Mouse (Mus musculus): ENCODE measurements at regions not wholly inside any gene's neighbourhood (a gene's known extent, or its start where the extent isn't known, plus 50 kb on each side); places are given as distances from the start of the nearest gene placed in this dataset.
A peak's percentile ranks its signal among the peaks of the same experiment; 100 is the strongest.

GRCm38 (mm10) chr2:178710001-178710400 is 279.7 kb downstream of the Cdh26 start:
- no peak for DNase-seq (ENCODE audit: low spot score in 2 of 2)

DNA sequence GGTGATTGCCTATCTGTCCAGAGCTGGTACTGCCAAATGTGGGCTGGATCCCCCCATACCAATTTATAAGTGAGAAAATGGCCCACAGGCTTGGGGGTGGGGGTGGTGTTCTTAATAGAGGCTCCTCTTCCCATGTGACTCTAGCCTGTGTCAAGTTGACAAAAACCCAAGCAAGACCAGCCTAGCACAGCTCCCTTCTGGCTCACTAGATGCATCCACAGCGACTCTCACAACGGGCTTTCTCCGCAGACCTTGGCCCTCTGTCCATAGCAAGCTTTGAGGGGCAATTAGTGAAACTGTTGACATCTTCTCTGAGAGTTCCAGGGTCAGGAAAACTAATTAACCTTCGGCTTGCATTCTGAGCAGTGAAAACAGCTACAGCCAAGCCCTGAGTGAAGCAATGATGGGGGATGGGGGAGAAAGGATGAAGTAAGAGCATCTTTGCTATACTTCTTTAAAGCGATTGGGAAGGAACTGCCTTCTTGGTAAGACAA is 281.3 kb downstream of the Cdh26 start:
- DNase-seq (ENCODE audit: low spot score in 2 of 2) = no peak

DNA sequence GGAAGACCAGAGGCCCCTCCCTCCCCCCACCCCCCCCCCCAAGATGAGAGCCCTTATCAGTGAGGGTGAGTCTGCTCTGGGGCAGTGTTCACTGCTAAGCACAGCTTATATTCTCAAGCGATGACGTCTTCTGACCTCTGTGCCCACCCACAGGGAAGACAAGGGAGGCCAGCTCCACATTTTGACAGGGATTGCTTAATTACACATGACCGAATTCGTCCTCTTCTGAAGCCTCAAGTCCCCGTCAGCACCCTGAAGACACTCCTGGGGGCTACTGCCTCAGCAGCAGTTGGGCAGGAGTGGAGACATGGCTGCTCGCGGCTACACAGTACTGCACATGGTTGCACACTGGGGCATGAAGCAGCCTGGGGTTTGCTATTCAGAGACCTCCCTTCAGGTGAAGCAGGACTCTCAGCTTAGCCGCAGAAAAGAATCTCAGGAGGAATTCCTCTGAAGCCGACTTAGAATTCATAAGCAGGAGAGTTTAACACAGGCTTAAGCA is 282.1 kb downstream of the Cdh26 start:
- DNase-seq (ENCODE audit: low spot score in 2 of 2) = no peak

DNA sequence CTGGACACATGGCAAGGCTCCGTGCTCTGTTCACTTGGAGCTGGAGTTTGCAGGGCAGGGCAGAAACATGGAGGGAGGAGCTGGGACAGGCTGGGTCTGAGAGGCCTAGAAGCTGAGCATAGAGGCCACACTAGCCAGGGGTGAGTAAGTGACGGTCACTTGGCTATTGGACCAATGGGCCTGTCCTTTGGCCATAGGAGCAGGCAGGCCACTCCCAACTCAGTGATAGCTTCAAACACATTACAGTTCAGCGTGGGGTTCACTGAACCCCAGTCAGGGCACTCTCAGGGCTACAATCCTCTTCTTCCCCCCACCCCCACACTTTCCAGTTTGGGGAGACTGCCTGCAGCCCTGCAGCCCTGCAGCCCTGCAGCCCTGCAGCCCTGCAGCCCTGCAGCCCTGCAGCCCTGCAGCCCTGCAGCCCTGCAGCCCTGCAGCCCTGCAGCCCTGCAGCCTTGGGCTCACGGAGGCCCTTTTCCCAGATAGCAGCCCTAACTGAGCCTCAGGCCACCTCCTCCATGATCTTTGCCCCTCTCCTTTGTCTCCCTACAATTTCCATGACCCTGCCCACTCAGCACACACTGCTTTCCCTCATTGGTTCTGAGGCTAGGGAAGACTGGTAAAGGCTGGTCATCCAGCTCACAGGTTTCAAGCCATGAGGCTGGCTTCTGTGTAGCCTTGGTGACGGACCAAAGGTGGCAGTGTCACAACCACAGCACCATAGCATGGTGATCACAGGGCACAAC is 285.3 kb downstream of the Cdh26 start:
- no peak for DNase-seq (ENCODE audit: low spot score in 2 of 2)

DNA sequence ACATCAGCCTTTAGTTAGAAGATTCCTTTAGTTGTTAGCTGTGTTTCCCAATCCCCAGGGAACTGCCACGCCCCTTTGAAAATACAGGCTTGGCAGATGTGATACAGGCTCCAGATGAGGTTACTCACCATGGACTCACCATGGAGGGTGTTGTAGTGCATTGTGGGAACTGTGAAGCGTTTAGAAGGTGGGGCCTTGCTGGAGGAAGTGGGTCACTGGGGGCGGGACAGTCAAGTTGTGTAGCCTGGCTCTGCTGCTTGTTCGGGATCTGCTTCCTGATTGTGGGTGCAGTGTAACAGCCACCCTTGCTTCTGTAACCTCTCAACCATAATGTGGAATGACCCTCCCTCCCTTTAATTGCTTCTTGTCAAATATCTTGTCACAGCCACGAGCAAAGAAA is 287.7 kb downstream of the Cdh26 start:
- DNase-seq (ENCODE audit: low spot score in 2 of 2) = no peak

GRCm38 (mm10) chr2:178723455-178723854 is 293.1 kb downstream of the Cdh26 start:
- no peak for DNase-seq (ENCODE audit: low spot score in 2 of 2)

GRCm38 (mm10) chr2:178724228-178724627 is 293.9 kb downstream of the Cdh26 start:
- DNase-seq (ENCODE audit: low spot score in 2 of 2) = no peak

DNA sequence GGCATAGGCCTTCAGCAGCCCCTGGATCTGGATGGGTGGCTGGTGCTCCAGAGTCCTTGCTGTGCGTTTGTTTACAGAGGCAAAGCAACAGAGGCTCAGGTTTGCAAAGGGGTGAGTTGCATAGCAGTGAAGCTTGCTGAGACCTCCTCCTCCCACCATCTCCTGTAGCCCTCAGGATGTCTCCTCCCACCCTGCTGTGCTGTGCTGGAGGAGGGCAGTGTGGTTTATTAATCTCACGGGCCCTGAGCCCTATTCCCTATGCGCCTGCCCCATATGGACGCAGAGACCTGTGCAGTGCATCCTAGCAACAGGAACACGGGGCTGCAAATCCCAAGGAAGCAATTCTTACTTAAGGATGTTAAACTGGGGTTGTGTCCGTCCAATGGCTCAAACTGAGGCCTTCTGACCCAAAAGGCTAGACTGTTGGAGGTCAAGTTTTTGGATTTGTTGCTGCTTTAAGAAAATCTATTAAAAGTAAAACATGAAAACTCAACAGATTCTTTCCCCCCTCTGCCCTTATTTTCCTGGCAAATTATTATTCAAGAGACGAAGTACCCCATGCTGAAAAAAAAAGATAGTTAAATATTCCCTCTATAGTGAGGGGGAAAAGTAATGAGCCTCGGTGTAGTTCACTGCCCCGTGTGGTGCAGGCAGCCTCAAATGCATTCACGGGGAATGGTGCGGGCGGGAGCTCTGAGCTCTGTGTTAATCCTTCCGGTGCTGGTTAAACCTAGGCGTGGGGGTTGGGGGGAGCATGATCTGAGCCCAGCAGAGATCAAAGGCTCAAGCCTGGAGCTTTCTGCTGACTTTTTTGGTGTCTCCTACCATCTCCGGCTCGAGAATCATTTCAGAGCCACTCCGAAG is 297.8 kb downstream of the Cdh26 start:
- no peak for DNase-seq (ENCODE audit: low spot score in 2 of 2)

- DNase-seq (ENCODE audit: low spot score in 2 of 2) = no peak
Measured at GRCm38 (mm10) chr2:178728794-178729120, 298.4 kb downstream of the Cdh26 start.

DNA sequence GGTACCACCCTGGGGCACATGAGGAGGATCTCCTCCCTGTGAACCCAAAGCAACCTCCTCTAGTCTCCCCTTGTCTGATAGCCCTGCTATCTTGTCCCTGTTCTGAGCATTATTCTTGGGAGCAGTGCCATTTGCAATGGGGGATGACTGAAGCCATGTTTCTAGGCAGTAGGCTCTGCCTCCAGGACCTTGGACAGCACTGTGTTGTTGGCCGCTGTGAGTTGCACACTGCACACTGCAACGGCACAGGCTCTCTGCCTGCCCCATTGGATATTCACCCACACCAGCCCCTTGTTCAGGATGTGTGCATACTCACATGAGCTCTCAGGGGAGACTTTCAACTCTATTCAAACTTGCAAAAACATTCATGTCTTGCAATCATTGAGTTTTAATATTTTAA is 304.8 kb downstream of the Cdh26 start:
- no peak for DNase-seq (ENCODE audit: low spot score in 2 of 2)

DNA sequence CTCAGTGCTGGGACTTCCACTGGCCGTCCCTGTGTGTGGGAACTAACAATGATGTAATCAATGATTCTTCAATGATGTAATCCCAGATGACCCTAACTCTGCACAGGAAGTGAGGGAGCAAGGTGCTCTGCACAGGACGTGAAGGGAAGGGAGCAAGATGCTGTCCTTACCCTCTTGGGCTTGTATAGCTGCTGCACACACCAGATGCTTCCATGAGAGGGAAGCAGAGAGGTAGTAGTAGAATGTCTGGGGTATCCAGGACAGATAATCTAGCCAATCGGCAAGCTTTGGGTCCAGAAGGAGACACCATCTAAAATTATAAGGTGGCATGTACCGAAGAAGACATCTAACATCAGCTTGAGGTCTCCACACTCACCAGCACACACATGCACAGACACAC is 314.3 kb downstream of the Cdh26 start:
- no peak for DNase-seq (ENCODE audit: low spot score in 2 of 2)

GRCm38 (mm10) chr2:178745296-178746015 is 315.1 kb downstream of the Cdh26 start:
- no peak for DNase-seq (ENCODE audit: low spot score in 2 of 2)

DNA sequence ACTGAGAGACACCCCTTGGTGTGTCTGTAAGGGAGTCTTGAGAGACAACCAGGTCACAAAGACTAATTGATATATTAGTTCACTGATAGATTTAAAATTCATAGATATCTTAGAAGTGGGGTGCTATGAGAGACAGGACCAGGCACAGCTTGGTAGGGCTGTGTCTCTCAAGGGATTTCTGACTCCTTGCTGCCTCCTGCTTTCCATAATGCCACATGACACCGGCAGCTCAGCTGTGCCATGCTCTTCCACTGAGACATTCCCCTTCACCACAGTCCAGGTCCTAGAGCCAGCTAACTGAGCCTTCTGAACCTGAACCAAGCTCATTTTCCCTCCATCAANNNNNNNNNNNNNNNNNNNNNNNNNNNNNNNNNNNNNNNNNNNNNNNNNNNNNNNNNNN is 320.9 kb downstream of the Cdh26 start:
- no peak for DNase-seq (ENCODE audit: low spot score in 2 of 2)

DNA sequence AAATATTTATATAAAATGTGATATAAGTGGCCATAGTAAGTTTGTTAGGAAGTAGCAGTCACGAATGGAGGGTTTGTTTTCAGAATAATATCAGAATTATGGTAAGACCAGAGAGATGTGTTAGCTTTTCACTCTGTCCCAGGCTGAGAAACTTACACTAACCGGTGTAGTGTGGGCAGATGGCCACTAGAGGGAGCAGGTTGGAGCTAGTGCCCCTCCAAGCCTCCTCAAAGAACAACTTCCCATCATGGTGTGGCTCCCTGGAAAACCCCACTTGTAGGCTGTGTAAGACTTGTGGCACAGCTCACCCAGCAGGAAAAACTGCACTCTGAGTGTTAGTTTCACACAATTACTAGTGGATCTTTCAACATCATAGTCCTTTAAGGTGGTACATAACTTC is 328.0 kb downstream of the Cdh26 start:
- DNase-seq (ENCODE audit: low spot score in 2 of 2) = peak; percentile 16 to 27

GRCm38 (mm10) chr2:178768526-178768925 is 338.2 kb downstream of the Cdh26 start:
- DNase-seq (ENCODE audit: low spot score in 2 of 2) = no peak

DNA sequence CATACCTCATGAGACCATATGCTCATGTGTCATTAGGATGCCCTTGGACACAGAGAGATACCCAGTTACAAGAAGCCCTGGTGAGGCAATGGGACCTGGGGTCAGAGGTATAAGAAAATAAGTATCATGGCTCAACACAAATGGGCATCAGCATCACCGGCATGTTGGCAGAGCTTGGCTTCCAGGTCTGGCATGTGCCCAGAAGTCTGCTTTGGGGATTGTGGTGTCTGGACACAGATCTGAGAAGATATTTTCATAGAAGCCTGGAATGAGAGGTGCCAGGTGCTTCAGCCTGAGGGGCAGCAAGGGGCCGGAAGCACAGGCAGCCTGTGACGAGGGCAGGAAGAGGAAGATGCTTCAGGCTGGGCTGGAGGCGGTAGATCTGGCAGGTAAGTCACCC is 338.7 kb downstream of the Cdh26 start:
- DNase-seq (ENCODE audit: low spot score in 2 of 2) = no peak

DNA sequence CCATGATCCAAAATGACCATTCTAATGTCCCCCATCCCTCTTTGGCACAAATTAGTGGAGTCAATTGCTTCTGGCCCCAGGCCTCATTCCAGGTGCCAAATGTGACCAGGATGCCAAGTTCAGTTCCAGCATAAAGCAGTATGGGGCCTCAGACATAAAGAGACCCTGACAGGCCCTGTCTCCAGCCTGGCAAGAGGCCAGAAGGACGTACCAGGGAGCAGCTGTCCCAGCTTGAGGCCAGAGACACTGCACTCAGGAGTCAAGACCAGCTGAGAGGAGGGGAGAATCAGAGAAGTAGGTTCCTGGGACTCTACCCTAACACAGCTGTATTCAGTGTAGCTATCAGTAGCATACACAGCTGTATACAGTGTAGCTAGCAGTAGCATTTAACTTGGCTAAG is 341.1 kb downstream of the Cdh26 start:
- DNase-seq (ENCODE audit: low spot score in 2 of 2) = no peak

- no peak for DNase-seq (ENCODE audit: low spot score in 2 of 2)
Measured at GRCm38 (mm10) chr2:178771881-178772280, 341.6 kb downstream of the Cdh26 start.

GRCm38 (mm10) chr2:178784822-178785589 is 354.7 kb downstream of the Cdh26 start:
- no peak for DNase-seq (ENCODE audit: low spot score in 2 of 2)

GRCm38 (mm10) chr2:178785843-178786242 is 355.5 kb downstream of the Cdh26 start:
- DNase-seq (ENCODE audit: low spot score in 2 of 2) = no peak

- no peak for DNase-seq (ENCODE audit: low spot score in 2 of 2)
Measured at GRCm38 (mm10) chr2:178795841-178796240, 365.5 kb downstream of the Cdh26 start.
